Mouse (Mus musculus) right cerebral cortex, postnatal 25 days (tissue): Measurements from ENCODE around the gene Gm19410.

Source experiments
- DNase-seq: peaks from one replicate; pipeline ENCODE4 v3.0.0; 2022

The Gm19410 gene

DNA sequence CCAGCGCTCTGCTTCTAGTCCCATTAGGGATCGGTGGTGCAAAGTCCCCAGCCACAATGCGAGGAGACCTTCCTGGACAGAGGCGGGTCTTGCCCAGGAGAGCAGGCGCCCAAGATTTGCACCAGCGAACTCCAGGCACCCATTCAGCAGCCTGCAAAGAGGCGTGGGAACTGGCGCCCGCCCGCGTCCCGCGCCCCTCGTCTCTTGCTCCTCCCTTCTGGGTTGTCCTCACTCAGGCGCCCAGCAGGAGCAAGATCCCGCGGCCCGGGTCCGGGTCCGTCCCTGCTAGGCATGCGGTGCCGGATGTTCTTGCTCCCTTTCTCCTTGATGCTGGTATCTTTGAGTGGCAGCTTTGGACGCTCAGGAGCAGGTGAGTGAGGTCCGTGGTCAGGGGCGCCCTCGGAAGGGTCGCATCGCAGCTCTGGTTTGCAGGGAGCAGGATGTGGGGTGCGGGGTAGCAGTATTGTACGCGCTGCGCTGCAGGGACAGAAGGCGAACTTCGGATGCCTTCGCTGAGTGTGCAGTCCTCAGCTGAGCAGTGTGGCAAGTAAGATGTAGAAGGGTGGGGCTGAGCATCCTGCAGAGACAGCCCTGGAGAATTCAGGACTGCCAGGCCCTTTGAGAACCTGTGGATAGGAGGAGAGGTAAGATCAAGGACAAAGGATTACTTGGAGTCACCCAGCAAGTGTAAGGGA lies at the start of gene Gm19410:
Gene Gm19410, plus strand, starts transcription at position 292 of the 695 bp plus-strand sequence.
- peak; percentile 58 for DNase-seq

DNA sequence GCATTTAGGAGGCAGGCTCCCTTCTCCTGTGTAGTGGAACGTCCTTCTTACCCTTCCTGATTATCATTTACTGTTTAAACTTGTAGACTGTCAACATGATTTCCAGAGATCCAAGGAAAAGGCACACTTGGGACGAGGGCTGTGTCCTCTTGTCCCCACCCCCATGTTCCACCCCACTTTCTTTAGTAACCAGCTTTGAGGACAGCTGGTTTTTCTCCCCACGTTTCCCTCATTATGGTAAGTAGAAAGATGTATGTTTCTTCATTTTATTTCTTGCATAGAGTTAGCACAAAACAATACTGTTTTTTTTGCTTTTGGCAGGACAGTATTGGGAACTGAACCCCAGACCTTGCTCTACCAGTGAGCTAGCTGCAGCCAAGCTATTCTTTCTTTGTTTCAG lies 34.8 kb upstream of the Gm19410 start:
- DNase-seq, result no peak

DNA sequence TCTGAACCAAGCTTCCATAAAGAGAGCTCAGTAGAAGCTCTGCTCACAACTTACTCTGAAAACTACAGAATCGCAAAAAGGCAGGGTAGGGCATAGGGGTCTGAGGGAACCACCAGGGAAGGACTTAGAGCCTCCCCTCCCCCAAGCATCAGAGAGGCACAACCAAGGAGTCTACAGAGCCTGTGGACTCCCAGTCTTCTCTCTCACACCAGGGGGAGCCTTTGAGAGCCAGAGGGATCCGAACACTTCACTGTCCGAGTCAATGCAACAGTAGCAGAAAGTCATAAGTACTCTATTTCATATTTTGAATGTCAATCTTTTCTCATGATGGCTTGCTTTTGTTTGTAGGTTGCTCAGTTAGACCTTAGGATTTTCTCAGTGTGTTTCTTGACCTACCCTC lies 30.2 kb upstream of the Gm19410 start:
- DNase-seq, result no peak

DNA sequence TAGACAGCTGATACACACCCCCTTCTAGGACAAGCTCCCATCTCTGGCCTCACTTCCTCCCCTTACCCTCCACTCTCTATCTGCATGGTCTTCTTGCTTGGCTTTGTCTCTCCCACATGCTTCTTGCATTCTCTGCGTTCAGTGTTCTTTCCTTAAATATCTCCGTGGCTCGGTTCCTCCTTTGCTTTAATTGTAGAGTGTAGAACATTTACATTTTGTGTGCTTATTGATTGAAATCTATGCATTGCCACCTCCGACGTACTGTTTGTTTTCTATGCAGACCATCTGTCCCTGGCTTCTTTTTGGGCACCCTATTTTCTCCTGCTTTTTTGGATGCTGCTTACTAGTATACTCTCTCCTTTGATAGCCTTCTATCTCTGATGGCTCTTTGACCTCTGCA lies 9.4 kb upstream of the Gm19410 start:
- DNase-seq, result no peak

DNA sequence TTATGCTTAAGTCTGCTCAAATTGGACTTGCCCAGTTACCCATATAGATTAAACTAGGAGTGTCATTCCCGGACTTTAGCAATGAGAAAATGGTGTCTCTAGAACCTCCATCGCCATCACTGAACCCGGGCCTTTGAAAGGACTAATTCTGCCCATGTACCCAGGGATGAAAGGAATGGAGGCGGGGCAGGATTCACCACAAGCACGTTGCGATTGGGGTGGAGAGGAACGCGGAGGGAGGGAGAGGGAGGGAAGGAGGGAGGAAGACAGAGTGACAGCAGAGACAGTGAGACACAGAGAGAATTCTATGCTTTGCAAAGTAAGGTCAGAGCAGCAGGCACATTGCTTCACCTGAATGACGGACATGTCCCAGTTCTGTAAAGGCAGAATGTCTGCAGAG lies 570 bp upstream of the Gm19410 start:
- DNase-seq, result no peak

DNA sequence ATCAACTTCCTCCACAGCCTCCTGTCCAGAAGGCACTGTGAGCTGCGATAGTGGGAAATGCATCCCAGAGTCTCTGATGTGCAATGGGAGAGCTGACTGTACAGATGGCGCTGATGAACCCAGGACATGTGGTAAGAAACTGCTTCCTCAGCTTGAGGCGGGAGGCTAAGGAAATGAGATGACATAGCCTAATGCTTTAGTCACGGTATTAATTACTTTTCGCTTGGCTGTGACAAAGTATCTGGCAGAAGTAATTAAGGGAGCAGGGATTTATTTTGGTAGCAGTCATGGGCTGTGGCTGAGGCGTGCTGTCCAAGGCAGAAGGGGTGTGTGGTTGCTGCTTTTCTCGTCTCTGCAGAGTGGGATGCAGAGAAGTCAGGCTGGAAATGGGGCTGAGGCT lies 7.9 kb downstream of the Gm19410 start:
- no peak for DNase-seq
